Mouse (Mus musculus): ENCODE data around the gene Syt14. TPM values are rescaled to one million over a fixed set of nuclear protein-coding genes. Genes with fewer than 3 reads are reported as not detected.

Gene Syt14
- total RNA-seq, 1 experiment, result 8.5 TPM

DNA sequence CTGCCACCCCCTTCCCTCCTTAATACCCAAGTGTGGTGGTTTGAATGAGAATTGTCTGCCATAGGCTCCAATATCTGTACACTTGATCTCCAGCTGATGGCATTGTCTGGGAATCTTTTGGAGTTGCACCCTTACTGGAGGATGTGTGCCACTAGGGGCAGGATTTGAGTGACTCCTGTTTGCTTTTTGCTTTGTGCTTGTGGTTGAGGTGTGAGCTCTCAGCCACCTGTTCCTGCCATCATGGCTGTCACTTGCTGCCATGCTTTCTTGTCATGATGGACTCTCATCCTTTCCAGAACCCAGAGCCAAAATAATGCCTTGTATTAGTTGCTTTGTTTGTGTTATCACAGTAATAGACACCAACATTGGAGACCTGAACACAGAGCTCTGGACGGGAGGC, 165.8 kb downstream of the Syt14 start:
- H3K4me3 ChIP-seq (ENCODE audit: insufficient read depth in 1 of 2, low read depth in 1 of 2, low read length in 2 of 2, poor library complexity in 1 of 2, severe bottlenecking in 1 of 2), result no peak overlapping the region
- no peak for DNase-seq (ENCODE audit: low read depth, low spot score)
- peaks cover 0 to 3% of the 10 kb centered on the region in 2 experiments; a peak in 3 of 4 replicates for H3K4me1 ChIP-seq (ENCODE audit: control insufficient read depth in 2 of 2, insufficient read depth in 2 of 2, low read length in 2 of 2, poor library complexity in 1 of 2)
- in situ Hi-C loops (cut with MboI; ENCODE audit: low sequenced_read_pairs in 2 of 2, unreplicated experiment in 2 of 2), result no loop called here
- no peaks in the 10 kb centered on the region for H3K36me3 ChIP-seq (ENCODE audit: control insufficient read depth, insufficient read depth, low read length, poor library complexity, severe bottlenecking)
- no peaks in the 10 kb centered on the region for H3K9me3 ChIP-seq (ENCODE audit: control insufficient read depth, insufficient read depth, low read depth, low read length)
- no peak overlapping the region for H3K27ac ChIP-seq (ENCODE audit: insufficient read depth, low read depth, low read length, poor library complexity, severe bottlenecking)
- no peak overlapping the region for H3K9ac ChIP-seq (ENCODE audit: insufficient read depth, low read depth, low read length, poor library complexity, severe bottlenecking)
- no peak for TF ChIP-seq ZC3H11A (IDR thresholded peaks at IDR 0.05; ENCODE audit: borderline replicate concordance, low read depth, low read length)
- TF ChIP-seq HCFC1 (IDR thresholded peaks at IDR 0.05; ENCODE audit: borderline replicate concordance, insufficient read depth, low read length), result no peak
- no peak for TF ChIP-seq MAFK (IDR thresholded peaks at IDR 0.05; ENCODE audit: insufficient read depth, low read depth, low read length)
- TF ChIP-seq CHD2 (IDR thresholded peaks at IDR 0.05; ENCODE audit: low read depth, low read length), result no peak
- no peak for TF ChIP-seq ZNF384 (IDR thresholded peaks at IDR 0.05; ENCODE audit: low read depth, low read length)

DNA sequence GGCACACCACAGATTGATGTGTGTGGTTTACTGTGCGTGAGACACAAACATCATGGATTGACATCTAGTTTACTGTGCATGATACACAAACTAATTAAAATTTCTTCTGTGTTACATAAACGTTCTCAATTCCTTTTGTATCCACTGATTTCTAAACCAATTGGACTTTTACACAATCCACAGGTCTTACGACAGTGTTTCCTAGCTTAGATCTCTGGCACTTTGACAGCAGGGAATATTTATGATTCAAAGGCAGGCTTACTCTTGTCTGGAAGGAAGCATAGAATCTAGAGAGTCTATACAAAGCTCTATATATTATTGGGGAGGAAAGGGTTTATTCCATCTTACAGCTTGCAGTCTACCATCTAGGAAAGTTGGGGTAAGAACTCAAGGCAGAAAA, 171.1 kb downstream of the Syt14 start:
- no peaks in the 10 kb centered on the region for H3K36me3 ChIP-seq (ENCODE audit: control insufficient read depth, insufficient read depth, low read length, poor library complexity, severe bottlenecking)
- no peaks in the 10 kb centered on the region for H3K4me1 ChIP-seq (ENCODE audit: control insufficient read depth in 2 of 2, insufficient read depth in 2 of 2, low read length in 2 of 2, poor library complexity in 1 of 2)
- H3K9ac ChIP-seq (ENCODE audit: insufficient read depth, low read depth, low read length, poor library complexity, severe bottlenecking), result no peak overlapping the region
- no peak overlapping the region for H3K27ac ChIP-seq (ENCODE audit: insufficient read depth, low read depth, low read length, poor library complexity, severe bottlenecking)
- H3K4me3 ChIP-seq (ENCODE audit: insufficient read depth in 1 of 2, low read depth in 1 of 2, low read length in 2 of 2, poor library complexity in 1 of 2, severe bottlenecking in 1 of 2), result no peak overlapping the region
- no peak for TF ChIP-seq ZC3H11A (IDR thresholded peaks at IDR 0.05; ENCODE audit: borderline replicate concordance, low read depth, low read length)
- TF ChIP-seq CHD2 (IDR thresholded peaks at IDR 0.05; ENCODE audit: low read depth, low read length), result no peak
- TF ChIP-seq MAFK (IDR thresholded peaks at IDR 0.05; ENCODE audit: insufficient read depth, low read depth, low read length), result no peak
- no peak for TF ChIP-seq HCFC1 (IDR thresholded peaks at IDR 0.05; ENCODE audit: borderline replicate concordance, insufficient read depth, low read length)
- no peak for TF ChIP-seq ZNF384 (IDR thresholded peaks at IDR 0.05; ENCODE audit: low read depth, low read length)
- DNase-seq (ENCODE audit: low read depth, low spot score), result no peak
- in situ Hi-C loops (cut with MboI; ENCODE audit: low sequenced_read_pairs in 2 of 2, unreplicated experiment in 2 of 2), result no loop called here
- no peaks in the 10 kb centered on the region for H3K9me3 ChIP-seq (ENCODE audit: control insufficient read depth, insufficient read depth, low read depth, low read length)

DNA sequence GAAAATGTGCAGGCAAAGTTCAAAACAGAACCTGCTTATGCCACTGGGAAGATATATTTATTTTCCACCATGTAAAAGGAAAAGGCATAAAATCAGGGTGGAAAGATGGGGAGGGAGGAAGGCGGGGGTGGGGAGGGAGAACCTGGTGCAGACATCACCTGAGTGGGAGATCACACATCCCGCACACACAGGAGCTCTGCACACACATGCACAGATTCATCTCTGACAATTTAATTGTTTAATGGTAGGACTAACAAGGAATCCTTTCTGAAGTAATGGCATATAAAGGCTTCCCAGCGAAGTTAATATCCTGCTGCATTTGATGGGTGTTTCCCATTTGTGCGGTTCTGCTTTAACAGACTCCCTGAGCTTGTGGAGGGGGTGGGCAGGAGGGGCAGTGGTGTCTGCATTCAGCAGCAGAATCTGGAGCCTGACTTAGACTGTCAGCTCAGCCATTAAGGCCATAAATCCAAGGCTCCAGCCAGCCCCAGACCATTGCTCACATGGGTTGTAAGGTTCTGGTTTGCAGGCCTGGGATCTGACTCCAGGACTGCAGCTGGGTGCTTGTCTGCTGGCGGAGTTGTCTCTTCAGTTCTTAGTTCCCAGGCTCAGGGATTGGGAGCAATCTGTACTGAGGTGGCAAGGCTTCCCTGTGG, 174.1 kb downstream of the Syt14 start:
- no peak for DNase-seq (ENCODE audit: low read depth, low spot score)
- Histone ChIP-seq H3K36me3 (ENCODE audit: control insufficient read depth, insufficient read depth, low read length, poor library complexity, severe bottlenecking) (no peaks in the 10 kb centered on the region), H3K4me1 (ENCODE audit: control insufficient read depth in 2 of 2, insufficient read depth in 2 of 2, low read length in 2 of 2, poor library complexity in 1 of 2) (peaks cover 0 to under 1% of the 10 kb centered on the region in 2 experiments; a peak in 1 of 4 replicates), H3K9ac (ENCODE audit: insufficient read depth, low read depth, low read length, poor library complexity, severe bottlenecking) (no peak overlapping the region), H3K27ac (ENCODE audit: insufficient read depth, low read depth, low read length, poor library complexity, severe bottlenecking) (no peak overlapping the region), H3K4me3 (ENCODE audit: insufficient read depth in 1 of 2, low read depth in 1 of 2, low read length in 2 of 2, poor library complexity in 1 of 2, severe bottlenecking in 1 of 2) (no peak overlapping the region), H3K9me3 (ENCODE audit: control insufficient read depth, insufficient read depth, low read depth, low read length) (no peaks in the 10 kb centered on the region)
- in situ Hi-C loops (cut with MboI; ENCODE audit: low sequenced_read_pairs in 2 of 2, unreplicated experiment in 2 of 2), result no loop called here
- TF ChIP-seq HCFC1 (IDR thresholded peaks at IDR 0.05; ENCODE audit: borderline replicate concordance, insufficient read depth, low read length), result no peak
- TF ChIP-seq ZNF384 (IDR thresholded peaks at IDR 0.05; ENCODE audit: low read depth, low read length), result no peak
- no peak for TF ChIP-seq ZC3H11A (IDR thresholded peaks at IDR 0.05; ENCODE audit: borderline replicate concordance, low read depth, low read length)
- no peak for TF ChIP-seq CHD2 (IDR thresholded peaks at IDR 0.05; ENCODE audit: low read depth, low read length)
- no peak for TF ChIP-seq MAFK (IDR thresholded peaks at IDR 0.05; ENCODE audit: insufficient read depth, low read depth, low read length)

DNA sequence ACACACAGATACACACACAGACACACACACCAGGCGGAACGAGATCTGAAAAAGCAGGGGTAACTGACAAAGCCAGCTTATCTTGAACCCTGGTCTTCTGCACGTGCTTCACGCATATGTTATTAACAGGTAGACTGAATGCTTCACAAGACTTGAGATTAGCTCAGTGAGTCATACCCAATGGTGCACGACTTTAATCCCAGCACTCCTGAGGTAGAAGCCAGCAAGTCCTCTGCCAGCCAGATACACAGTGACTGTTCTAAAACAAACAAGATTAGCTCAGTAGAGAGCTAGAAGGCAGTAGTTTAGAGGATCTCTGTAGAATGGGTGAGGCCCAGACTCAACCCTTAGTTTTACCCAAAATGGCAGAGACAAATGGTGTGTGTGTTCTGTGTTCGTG, 175.3 kb downstream of the Syt14 start:
- Histone ChIP-seq H3K4me3 (ENCODE audit: insufficient read depth in 1 of 2, low read depth in 1 of 2, low read length in 2 of 2, poor library complexity in 1 of 2, severe bottlenecking in 1 of 2) (no peak overlapping the region), H3K4me1 (ENCODE audit: control insufficient read depth in 2 of 2, insufficient read depth in 2 of 2, low read length in 2 of 2, poor library complexity in 1 of 2) (peaks cover 0 to 3% of the 10 kb centered on the region in 2 experiments; a peak in 1 of 4 replicates), H3K36me3 (ENCODE audit: control insufficient read depth, insufficient read depth, low read length, poor library complexity, severe bottlenecking) (no peaks in the 10 kb centered on the region), H3K9me3 (ENCODE audit: control insufficient read depth, insufficient read depth, low read depth, low read length) (no peaks in the 10 kb centered on the region), H3K27ac (ENCODE audit: insufficient read depth, low read depth, low read length, poor library complexity, severe bottlenecking) (no peak overlapping the region), H3K9ac (ENCODE audit: insufficient read depth, low read depth, low read length, poor library complexity, severe bottlenecking) (no peak overlapping the region)
- in situ Hi-C loops (cut with MboI; ENCODE audit: low sequenced_read_pairs in 2 of 2, unreplicated experiment in 2 of 2), result no loop called here
- no peak for TF ChIP-seq ZC3H11A (IDR thresholded peaks at IDR 0.05; ENCODE audit: borderline replicate concordance, low read depth, low read length)
- TF ChIP-seq MAFK (IDR thresholded peaks at IDR 0.05; ENCODE audit: insufficient read depth, low read depth, low read length), result no peak
- TF ChIP-seq ZNF384 (IDR thresholded peaks at IDR 0.05; ENCODE audit: low read depth, low read length), result no peak
- TF ChIP-seq CHD2 (IDR thresholded peaks at IDR 0.05; ENCODE audit: low read depth, low read length), result no peak
- TF ChIP-seq HCFC1 (IDR thresholded peaks at IDR 0.05; ENCODE audit: borderline replicate concordance, insufficient read depth, low read length), result no peak
- no peak for DNase-seq (ENCODE audit: low read depth, low spot score)

All from ES-E14 (cell line).